ENCODE assay signal across 21 mouse cellular contexts in the genomic region with DNA sequence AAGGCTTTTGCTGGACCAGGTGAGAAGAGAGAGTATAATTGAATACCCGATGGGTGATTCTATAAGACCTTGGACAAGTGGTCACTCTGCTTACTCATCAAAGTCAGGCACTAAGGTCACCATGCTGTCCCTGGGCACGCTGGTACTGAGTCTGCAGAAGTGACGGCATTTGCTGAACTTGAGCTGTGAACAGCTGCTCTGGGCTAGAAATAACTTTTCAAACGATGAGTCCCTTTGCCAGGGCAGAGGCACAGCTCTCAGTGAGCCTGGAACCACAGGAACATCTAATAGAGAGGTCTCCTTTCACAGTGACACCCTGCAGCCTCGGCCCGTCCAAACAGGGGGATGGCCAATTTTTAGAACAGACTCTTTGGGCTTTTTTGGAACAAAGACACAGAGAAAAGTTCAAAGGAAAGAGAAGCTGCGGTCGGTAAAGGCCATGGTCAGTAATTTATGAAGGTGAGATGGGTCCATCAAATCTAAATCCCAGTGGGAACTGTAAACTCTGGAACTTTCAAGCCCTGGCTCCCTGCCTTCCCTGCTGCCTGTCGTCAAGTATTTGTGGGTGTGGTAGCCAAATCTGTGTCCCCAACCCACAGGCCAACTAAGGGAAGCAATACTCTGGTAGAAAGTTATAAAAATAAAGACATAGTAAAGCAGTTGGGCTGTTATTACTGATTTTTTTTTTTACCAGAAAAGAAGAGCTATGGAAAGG. TPM values are rescaled to one million over a fixed set of nuclear protein-coding genes. Genes with fewer than 3 reads are reported as not detected.
DNase-seq lines count a peak whose midpoint lies in the region; ATAC-seq and TF ChIP-seq lines count a peak whose summit lies in the region.
"Had no signal": no experiment of that assay in that cellular context is flagged by ENCODE, and none has a peak within 500 bp of the region (broad histone marks: within the 10 kb centered on the region; RNA-seq: fewer than 3 reads in every experiment).

No protein-coding gene starts in this region.

- no peak for ATAC-seq in forebrain, embryonic 11.5 days (replicated peaks; ENCODE audit: low FRiP score)
- ATAC-seq in forebrain, embryonic 16.5 days, result no peak
- no peak for ATAC-seq in midbrain, embryonic 11.5 days (ENCODE audit: low FRiP score)
- no peak for ATAC-seq in midbrain, embryonic 14.5 days (ENCODE audit: low FRiP score, low TSS enrichment)
- ATAC-seq: CD4-positive, CD25-positive, alpha-beta regulatory T cell, adult 4 months; liver, embryonic 12.5 days; Patski had no signal

- no peaks in the 10 kb centered on the region for H3K27me3 ChIP-seq in forebrain, embryonic 11.5 days (ENCODE audit: control insufficient read depth, insufficient read depth, low read length)
- H3K27me3 ChIP-seq in forebrain, embryonic 16.5 days (replicated peaks; ENCODE audit: control insufficient read depth, insufficient read depth, low read length), result no peaks in the 10 kb centered on the region
- H3K27me3 ChIP-seq in midbrain, embryonic 11.5 days (ENCODE audit: control insufficient read depth, insufficient read depth, low read length), result no peaks in the 10 kb centered on the region
- H3K27me3 ChIP-seq in midbrain, embryonic 14.5 days (ENCODE audit: control insufficient read depth, insufficient read depth, low read length), result no peaks in the 10 kb centered on the region
- no peaks in the 10 kb centered on the region for H3K27me3 ChIP-seq in myocyte (ENCODE audit: control insufficient read depth, insufficient read depth, insufficient read length)
- H3K27me3 ChIP-seq: forebrain, embryonic 12.5 days; limb, embryonic 12.5 days; liver, embryonic 12.5 days had no signal

- no peak overlapping the region for H3K4me3 ChIP-seq in forebrain, embryonic 11.5 days (ENCODE audit: low read depth, low read length)
- no peak overlapping the region for H3K4me3 ChIP-seq in forebrain, embryonic 16.5 days (replicated peaks; ENCODE audit: low read length)
- no peak overlapping the region for H3K4me3 ChIP-seq in midbrain, embryonic 11.5 days (ENCODE audit: low read depth, low read length)
- H3K4me3 ChIP-seq in midbrain, embryonic 14.5 days (replicated peaks; ENCODE audit: low read depth, low read length), result no peak overlapping the region
- no peak overlapping the region for H3K4me3 ChIP-seq in myocyte
- H3K4me3 ChIP-seq: forebrain, embryonic 12.5 days; limb, embryonic 12.5 days; liver, embryonic 12.5 days had no signal

- no peak overlapping the region for H3K27ac ChIP-seq in forebrain, embryonic 11.5 days (ENCODE audit: low read depth, low read length)
- no peak overlapping the region for H3K27ac ChIP-seq in forebrain, embryonic 16.5 days (ENCODE audit: low read length)
- no peak overlapping the region for H3K27ac ChIP-seq in midbrain, embryonic 11.5 days (ENCODE audit: low read depth, low read length)
- no peak overlapping the region for H3K27ac ChIP-seq in midbrain, embryonic 14.5 days (replicated peaks; ENCODE audit: low read depth, low read length)
- H3K27ac ChIP-seq: forebrain, embryonic 12.5 days; limb, embryonic 12.5 days; liver, embryonic 12.5 days had no signal

- H3K4me2 ChIP-seq in forebrain, embryonic 11.5 days (ENCODE audit: low read depth, low read length, severe bottlenecking), result no peak overlapping the region
- no peak overlapping the region for H3K4me2 ChIP-seq in forebrain, embryonic 16.5 days (ENCODE audit: low read length)
- H3K4me2 ChIP-seq in midbrain, embryonic 11.5 days, result no peak overlapping the region
- H3K4me2 ChIP-seq in midbrain, embryonic 14.5 days (ENCODE audit: low read length), result no peak overlapping the region
- H3K4me2 ChIP-seq in myocyte (ENCODE audit: low read depth), result peak overlapping the region; percentile 32
- H3K4me2 ChIP-seq: forebrain, embryonic 12.5 days; limb, embryonic 12.5 days; liver, embryonic 12.5 days; lung, embryonic 14.5 days had no signal

- H3K79me2 ChIP-seq in myocyte (ENCODE audit: control insufficient read depth, insufficient read depth), result no peaks in the 10 kb centered on the region

- no peak overlapping the region for H3K9ac ChIP-seq in forebrain, embryonic 11.5 days (ENCODE audit: low read length)
- no peak overlapping the region for H3K9ac ChIP-seq in forebrain, embryonic 16.5 days (replicated peaks; ENCODE audit: low read depth, low read length)
- H3K9ac ChIP-seq in midbrain, embryonic 11.5 days (ENCODE audit: low read length), result no peak overlapping the region
- no peak overlapping the region for H3K9ac ChIP-seq in midbrain, embryonic 14.5 days (replicated peaks; ENCODE audit: low read length)
- H3K9ac ChIP-seq: forebrain, embryonic 12.5 days; limb, embryonic 12.5 days; liver, embryonic 12.5 days; lung, embryonic 14.5 days had no signal

- 0 out of 2 replicates have a peak, but pooled peaks cover 3% of the 10 kb centered on the region for H3K4me1 ChIP-seq in forebrain, embryonic 11.5 days (replicated peaks; ENCODE audit: control insufficient read depth, insufficient read depth, low read length)
- peaks cover 6% of the 10 kb centered on the region for H3K4me1 ChIP-seq in forebrain, embryonic 16.5 days (replicated peaks; ENCODE audit: control insufficient read depth, insufficient read depth, low read length)
- H3K4me1 ChIP-seq in midbrain, embryonic 11.5 days (ENCODE audit: control insufficient read depth, insufficient read depth, low read length), result no peaks in the 10 kb centered on the region
- no peaks in the 10 kb centered on the region for H3K4me1 ChIP-seq in midbrain, embryonic 14.5 days (ENCODE audit: control insufficient read depth, insufficient read depth, low read length)
- H3K4me1 ChIP-seq: liver, embryonic 12.5 days had no signal

- H3K9me3 ChIP-seq in forebrain, embryonic 11.5 days (ENCODE audit: control insufficient read depth, low read length), result no peaks in the 10 kb centered on the region
- no peaks in the 10 kb centered on the region for H3K9me3 ChIP-seq in forebrain, embryonic 16.5 days (ENCODE audit: control insufficient read depth, low read length)
- H3K9me3 ChIP-seq in midbrain, embryonic 11.5 days (ENCODE audit: control insufficient read depth, low read length), result no peaks in the 10 kb centered on the region
- H3K9me3 ChIP-seq in midbrain, embryonic 14.5 days (ENCODE audit: control insufficient read depth, low read length), result no peaks in the 10 kb centered on the region
- H3K9me3 ChIP-seq: forebrain, embryonic 12.5 days; limb, embryonic 12.5 days; liver, embryonic 12.5 days had no signal

- H3K36me3 ChIP-seq in forebrain, embryonic 11.5 days (ENCODE audit: control insufficient read depth, insufficient read depth, low read length), result no peaks in the 10 kb centered on the region
- no peaks in the 10 kb centered on the region for H3K36me3 ChIP-seq in forebrain, embryonic 16.5 days (ENCODE audit: control insufficient read depth, insufficient read depth)
- H3K36me3 ChIP-seq in midbrain, embryonic 11.5 days (ENCODE audit: control insufficient read depth, insufficient read depth, low read length), result no peaks in the 10 kb centered on the region
- H3K36me3 ChIP-seq in midbrain, embryonic 14.5 days (ENCODE audit: control insufficient read depth, insufficient read depth, low read length), result no peaks in the 10 kb centered on the region
- no peaks in the 10 kb centered on the region for H3K36me3 ChIP-seq in myocyte (ENCODE audit: control insufficient read depth, insufficient read depth)
- H3K36me3 ChIP-seq: forebrain, embryonic 12.5 days; limb, embryonic 12.5 days; liver, embryonic 12.5 days had no signal

- WGBS in forebrain, embryonic 11.5 days, result 89% methylated on average over 9 of the region's 9 CpGs
- 86% methylated on average over 9 of the region's 9 CpGs for WGBS in forebrain, embryonic 16.5 days
- 86% methylated on average over 9 of the region's 9 CpGs for WGBS in midbrain, embryonic 11.5 days
- WGBS in midbrain, embryonic 14.5 days, result 90% methylated on average over 9 of the region's 9 CpGs

- H3ac ChIP-seq in myocyte (ENCODE audit: control insufficient read depth, insufficient read length), result no peak overlapping the region

- no peak for TF ChIP-seq POLR2A in myocyte (IDR thresholded peaks at IDR 0.05; ENCODE audit: insufficient read length, low read depth)

- DNase-seq in forebrain, embryonic 11.5 days (ENCODE audit: low spot score), result peak; percentile 32
- peak; percentile 31 for DNase-seq in midbrain, embryonic 11.5 days (ENCODE audit: low spot score, missing footprints)
- no peak for DNase-seq in midbrain, embryonic 14.5 days
- peak; percentile 88 for DNase-seq in gastrocnemius, adult 18-20 months (ENCODE audit: low spot score)
- no peak for DNase-seq in c-Kit-positive CD71-positive TER-119-positive erythroid progenitor cells, embryonic 14.5 days (ENCODE audit: low spot score)
- DNase-seq in left cerebral cortex, adult 8-10 months (ENCODE audit: low spot score in 2 of 2), result no peak
- DNase-seq: cerebellum, adult 11-12 months; cerebellum, postnatal 36 days; heart, adult 11 months; kidney, adult 2 months; kidney, postnatal 14 days; lung, embryonic 14.5 days; retina, postnatal 1 day; thymus, postnatal 4 days had no signal

TF ChIP-seq in myocyte, 11 proteins besides CTCF, POLR2A, EP300 and RAD21:
- TF ChIP-seq SRF (IDR thresholded peaks at IDR 0.05; ENCODE audit: control insufficient read depth, insufficient read length, low read depth), result no peak
- peak; percentile 56 to 98 (median 92) for TF ChIP-seq MYOG (IDR thresholded peaks at IDR 0.05; ENCODE audit: control insufficient read depth in 1 of 3, insufficient read depth in 1 of 3, insufficient read length in 2 of 3, low read depth in 2 of 3)
- no peak for TF ChIP-seq TCF3 (IDR thresholded peaks at IDR 0.05; ENCODE audit: insufficient read length, low read depth)
- no peak for TF ChIP-seq CEBPB (IDR thresholded peaks at IDR 0.05; ENCODE audit: insufficient read depth, poor library complexity, severe bottlenecking)
- TF ChIP-seq E2F4 (IDR thresholded peaks at IDR 0.05; ENCODE audit: insufficient read depth), result no peak
- TF ChIP-seq TCF12 (IDR thresholded peaks at IDR 0.05; ENCODE audit: insufficient read depth, poor library complexity, severe bottlenecking), result peak; percentile 28
- TF ChIP-seq POLR2AphosphoS2 (IDR thresholded peaks at IDR 0.05; ENCODE audit: insufficient read length, low read depth), result no peak
- TF ChIP-seq MYOD1 (IDR thresholded peaks at IDR 0.05; ENCODE audit: control insufficient read depth in 1 of 3, insufficient read length in 2 of 3, low read depth in 2 of 3), result peak; percentile 61 to 90 (median 81)

RNA-seq across cellular contexts. Expression of a gene that starts 37.9 kb away (rescaled TPM):
- polyA plus RNA-seq in forebrain, embryonic 11.5 days (2014; fragmentation: Nextera tagmentation; extraction: Ambion mirVana), result 4.8 and 5.3 TPM in 2 replicates
- polyA plus RNA-seq in forebrain, embryonic 16.5 days (2015; fragmentation: Nextera tagmentation; extraction: Ambion mirVana), result 4.5 and 5.0 TPM in 2 replicates
- 4.9 and 5.9 TPM in 2 replicates for polyA plus RNA-seq in midbrain, embryonic 11.5 days (2014; fragmentation: Nextera tagmentation; extraction: Ambion mirVana)
- 6.7 and 8.4 TPM in 2 replicates for polyA plus RNA-seq in midbrain, embryonic 14.5 days (2014; fragmentation: Nextera tagmentation; extraction: Ambion mirVana)
- 1 to 10 TPM; 4.0 to 4.1 TPM for total RNA-seq in gastrocnemius, adult 18-20 months (2021)
- 1.9 TPM for polyA plus RNA-seq in myocyte (2012; fragmentation: generic; extraction: Trizol)
- 10 to 100 TPM; 28.9 to 39.7 (median 32.3) TPM for total RNA-seq in left cerebral cortex, adult 8-10 months (2022)

Comparison
In these comparisons a context has a peak if more than half of its experiments do, and no peak if none do; other contexts are left out.
1. DNase-seq: peak in forebrain, embryonic 11.5 days (single experiment), midbrain, embryonic 11.5 days (single experiment) and gastrocnemius, adult 18-20 months (single experiment); none in midbrain, embryonic 14.5 days (single experiment), c-Kit-positive CD71-positive TER-119-positive erythroid progenitor cells, embryonic 14.5 days (single experiment) and left cerebral cortex, adult 8-10 months (0 of 2).